Mouse (Mus musculus) forebrain, embryonic 13.5 days (tissue): Measurements from ENCODE around the gene Ptpn11. TPM values are rescaled to one million over a fixed set of nuclear protein-coding genes. Genes with fewer than 3 reads are reported as not detected.

Experiments used
- ATAC-seq: fragments of 200-750 bp; cut with Nextera tagmentation; 2 replicates; pipeline ENCODE4 v1.8.0; 2017
- H3K27ac ChIP-seq: fragments of 300-500 bp; sonication (generic); 2 replicates; pipeline ENCODE4 v1.5.1; 2015; ENCODE audit warnings: inconsistent platforms, mild to moderate bottlenecking, moderate library complexity
- H3K27me3 ChIP-seq: fragments of 300-500 bp; sonication (generic); 2 replicates; pipeline ENCODE4 v1.6.1; 2015; ENCODE audit warnings: mild to moderate bottlenecking, inconsistent platforms
- H3K36me3 ChIP-seq: fragments of 300-500 bp; sonication (generic); 2 replicates; pipeline ENCODE4 v1.6.1; 2015; ENCODE audit warnings: mild to moderate bottlenecking, inconsistent platforms; ENCODE audit not compliant: poor library complexity, severe bottlenecking
- H3K4me1 ChIP-seq: fragments of 300-500 bp; sonication (generic); 2 replicates; pipeline ENCODE4 v1.6.1; 2015; ENCODE audit warnings: inconsistent platforms
- H3K4me2 ChIP-seq: fragments of 300-500 bp; sonication (generic); 2 replicates; pipeline ENCODE4 v1.6.1; 2015; ENCODE audit warnings: inconsistent platforms, mild to moderate bottlenecking, moderate library complexity
- H3K4me3 ChIP-seq: fragments of 300-500 bp; sonication (generic); 2 replicates; pipeline ENCODE4 v1.5.1; 2015; ENCODE audit warnings: mild to moderate bottlenecking, inconsistent platforms
- H3K9ac ChIP-seq: fragments of 300-500 bp; sonication (generic); 2 replicates; pipeline ENCODE4 v1.6.1; 2015; ENCODE audit warnings: mild to moderate bottlenecking, inconsistent platforms
- H3K9me3 ChIP-seq: fragments of 300-500 bp; sonication (generic); replicated peaks from 2 replicates; pipeline ENCODE4 v1.6.1; 2016; ENCODE audit warnings: inconsistent platforms
- WGBS: fragments of 180-500 bp; shearing (Covaris S2); methylation state at CpG from one replicate; pipeline ENCODE4 v1.1.7; 2015; 5-methylcytosine and 5-hydroxymethylcytosine counted together
- polyA plus RNA-seq: library from polyadenylated mRNA; unstranded; fragments of >200 nt; fragmentation: Nextera tagmentation; extraction: Ambion mirVana; gene quantifications from 2 replicates; pipeline ENCODE4 v1.2.1, GENCODE M21; 2015

Ptpn11 gene
- polyA plus RNA-seq, 1 experiment from 2014 or later, result 27.8 TPM

DNA sequence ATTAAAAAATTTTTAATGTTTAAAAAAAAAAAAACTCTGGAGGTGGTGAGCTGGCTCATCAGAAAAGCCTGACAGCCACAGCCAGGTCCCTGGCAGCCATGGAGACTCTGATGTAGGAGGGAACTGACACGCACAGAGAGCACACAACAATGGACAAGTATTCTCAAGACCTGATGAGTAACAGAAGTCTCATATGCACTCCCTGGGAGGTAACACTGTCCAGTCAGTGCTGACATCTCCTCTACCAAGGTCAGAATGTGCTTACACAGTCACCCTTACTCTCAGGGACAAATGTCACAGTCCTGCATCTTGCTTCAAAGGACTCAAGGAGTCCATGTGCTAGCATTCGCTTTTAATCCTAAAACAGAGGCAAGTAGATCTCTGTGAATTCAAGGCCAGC lies 21.6 kb downstream of the Ptpn11 start:
- no peaks in the 10 kb centered on the region for H3K27me3 ChIP-seq
- H3K27ac ChIP-seq, result no peak overlapping the region
- ATAC-seq, result no peak
- no peaks in the 10 kb centered on the region for H3K9me3 ChIP-seq
- no peak overlapping the region for H3K4me3 ChIP-seq
- no peak overlapping the region for H3K4me2 ChIP-seq
- H3K36me3 ChIP-seq, result peaks cover 60% of the 10 kb centered on the region
- no peaks in the 10 kb centered on the region for H3K4me1 ChIP-seq
- H3K9ac ChIP-seq, result no peak overlapping the region
- 84% methylated on average over 2 of the region's 2 CpGs for WGBS

- ATAC-seq, result no peak
- 94% methylated on average over 6 of the region's 6 CpGs for WGBS
Measured at GRCm38 (mm10) chr5:121166884-121167283, 24.3 kb downstream of the Ptpn11 start.

DNA sequence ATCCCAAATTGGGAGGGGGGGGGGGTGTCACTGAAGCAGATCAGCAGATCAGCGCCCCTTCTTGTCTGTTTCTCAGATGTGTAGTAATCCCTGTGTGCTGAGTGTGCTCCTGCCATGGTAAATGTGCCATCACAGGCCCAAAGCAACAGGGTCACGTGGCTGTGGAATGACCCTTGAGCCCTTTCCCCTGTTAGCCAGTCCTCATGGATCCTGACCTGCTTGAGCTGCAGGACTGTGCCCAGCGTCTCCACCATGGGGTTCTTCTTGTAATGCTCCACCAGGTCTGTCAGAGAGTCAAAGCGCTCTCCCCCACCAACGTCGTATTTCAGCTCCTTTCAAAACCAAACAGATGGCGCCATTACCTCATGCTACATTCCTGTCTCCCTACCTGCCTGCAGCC lies 28.3 kb downstream of the Ptpn11 start:
- Histone ChIP-seq H3K36me3 (peaks cover 96% of the 10 kb centered on the region), H3K4me1 (no peaks in the 10 kb centered on the region), H3K9me3 (no peaks in the 10 kb centered on the region), H3K4me3 (no peak overlapping the region), H3K27me3 (no peaks in the 10 kb centered on the region), H3K4me2 (no peak overlapping the region), H3K27ac (no peak overlapping the region), H3K9ac (no peak overlapping the region)
- ATAC-seq, result no peak
- 89% methylated on average over 7 of the region's 7 CpGs for WGBS

More at GRCm38 (mm10) chr5:121166884-121167283, 24.3 kb downstream of the Ptpn11 start:
- Histone ChIP-seq H3K9ac (no peak overlapping the region), H3K4me3 (no peak overlapping the region), H3K4me1 (no peaks in the 10 kb centered on the region), H3K9me3 (no peaks in the 10 kb centered on the region), H3K27me3 (no peaks in the 10 kb centered on the region), H3K36me3 (peaks cover 85% of the 10 kb centered on the region), H3K4me2 (no peak overlapping the region), H3K27ac (no peak overlapping the region)

GRCm38 (mm10) chr5:121162285-121162684 lies 28.9 kb downstream of the Ptpn11 start:
- WGBS, result 70% methylated on average over 5 of the region's 5 CpGs
- H3K4me1 ChIP-seq, result no peaks in the 10 kb centered on the region
- no peak overlapping the region for H3K9ac ChIP-seq
- H3K27me3 ChIP-seq, result no peaks in the 10 kb centered on the region
- H3K27ac ChIP-seq, result no peak overlapping the region
- peaks cover 96% of the 10 kb centered on the region for H3K36me3 ChIP-seq
- H3K4me3 ChIP-seq, result no peak overlapping the region
- no peaks in the 10 kb centered on the region for H3K9me3 ChIP-seq
- no peak for ATAC-seq
- no peak overlapping the region for H3K4me2 ChIP-seq

DNA sequence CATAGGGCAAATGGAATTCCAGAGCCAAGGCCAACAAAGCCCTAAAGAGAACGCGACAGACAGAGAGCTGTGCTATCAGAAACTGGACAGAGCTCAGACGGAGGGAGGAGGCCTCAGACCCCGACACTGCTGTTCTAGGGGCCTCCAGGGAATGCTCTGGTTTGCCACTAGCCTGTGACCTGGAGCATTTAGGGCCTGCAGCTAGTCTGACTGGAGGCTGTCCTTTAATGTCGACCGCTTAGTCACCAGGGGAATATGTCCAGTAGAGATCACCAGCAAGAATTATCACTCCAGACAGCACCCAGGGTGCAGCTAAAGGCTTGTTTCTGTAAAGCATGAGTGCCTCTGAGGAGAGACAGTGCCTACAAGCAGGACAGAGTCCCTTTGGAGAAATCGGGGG lies 32.2 kb downstream of the Ptpn11 start:
- ATAC-seq, result no peak
- H3K9me3 ChIP-seq, result no peaks in the 10 kb centered on the region
- WGBS, result 96% methylated on average over 7 of the region's 7 CpGs

GRCm38 (mm10) chr5:121157489-121157888 lies 33.7 kb downstream of the Ptpn11 start:
- no peak for ATAC-seq
- WGBS, result 97% methylated on average over 5 of the region's 5 CpGs
- Histone ChIP-seq H3K36me3 (peaks cover 95% of the 10 kb centered on the region), H3K4me2 (no peak overlapping the region), H3K27ac (no peak overlapping the region), H3K4me1 (no peaks in the 10 kb centered on the region), H3K9me3 (no peaks in the 10 kb centered on the region), H3K27me3 (no peaks in the 10 kb centered on the region), H3K4me3 (no peak overlapping the region), H3K9ac (no peak overlapping the region)

More for the DNA sequence above, 32.2 kb downstream of the Ptpn11 start:
- Histone ChIP-seq H3K4me1 (no peaks in the 10 kb centered on the region), H3K9ac (no peak overlapping the region), H3K27me3 (no peaks in the 10 kb centered on the region), H3K36me3 (peaks cover 96% of the 10 kb centered on the region), H3K4me3 (no peak overlapping the region), H3K27ac (no peak overlapping the region), H3K4me2 (no peak overlapping the region)

GRCm38 (mm10) chr5:121157017-121157416 lies 34.2 kb downstream of the Ptpn11 start:
- Histone ChIP-seq H3K27me3 (no peaks in the 10 kb centered on the region), H3K9me3 (no peaks in the 10 kb centered on the region)

DNA sequence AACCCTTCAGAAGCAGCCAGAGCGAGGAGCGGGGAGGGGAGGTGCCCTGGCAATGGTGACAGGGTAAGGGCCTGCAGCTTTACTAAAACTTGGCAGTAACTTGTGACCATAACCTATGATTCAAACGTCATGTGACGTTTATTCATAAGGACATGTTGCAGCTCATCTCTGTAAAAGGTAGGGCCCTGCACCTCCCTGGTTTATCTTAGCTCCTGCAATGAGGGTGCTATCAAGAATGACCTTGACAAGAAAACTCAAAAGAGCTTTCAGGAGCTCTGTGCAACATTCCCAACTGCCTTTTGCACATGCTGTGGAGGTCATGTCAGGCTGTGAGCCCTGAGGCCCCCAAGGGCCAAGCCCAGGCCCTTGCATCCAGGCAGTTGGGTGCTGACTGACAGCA lies 35.1 kb downstream of the Ptpn11 start:
- no peak overlapping the region for H3K9ac ChIP-seq
- ATAC-seq, result no peak
- no peaks in the 10 kb centered on the region for H3K9me3 ChIP-seq
- H3K4me1 ChIP-seq, result no peaks in the 10 kb centered on the region
- H3K27ac ChIP-seq, result no peak overlapping the region
- WGBS, result 91% methylated on average over 4 of the region's 4 CpGs
- no peak overlapping the region for H3K4me2 ChIP-seq
- H3K27me3 ChIP-seq, result no peaks in the 10 kb centered on the region
- peaks cover 94% of the 10 kb centered on the region for H3K36me3 ChIP-seq
- no peak overlapping the region for H3K4me3 ChIP-seq

More at GRCm38 (mm10) chr5:121157017-121157416, 34.2 kb downstream of the Ptpn11 start:
- Histone ChIP-seq H3K27ac (no peak overlapping the region), H3K4me1 (no peaks in the 10 kb centered on the region), H3K4me2 (no peak overlapping the region), H3K4me3 (no peak overlapping the region), H3K9ac (no peak overlapping the region), H3K36me3 (peaks cover 95% of the 10 kb centered on the region)
- 77% methylated on average over 2 of the region's 2 CpGs for WGBS
- no peak for ATAC-seq

- H3K4me2 ChIP-seq, result no peak overlapping the region
- no peak overlapping the region for H3K9ac ChIP-seq
- H3K9me3 ChIP-seq, result no peaks in the 10 kb centered on the region
- ATAC-seq, result no peak
- H3K27me3 ChIP-seq, result no peaks in the 10 kb centered on the region
- H3K4me1 ChIP-seq, result peaks cover 12% of the 10 kb centered on the region
- WGBS, result 91% methylated on average over 4 of the region's 4 CpGs
- no peak overlapping the region for H3K27ac ChIP-seq
- peaks cover 94% of the 10 kb centered on the region for H3K36me3 ChIP-seq
- H3K4me3 ChIP-seq, result no peak overlapping the region
Measured at GRCm38 (mm10) chr5:121150684-121151083, 40.5 kb downstream of the Ptpn11 start.

DNA sequence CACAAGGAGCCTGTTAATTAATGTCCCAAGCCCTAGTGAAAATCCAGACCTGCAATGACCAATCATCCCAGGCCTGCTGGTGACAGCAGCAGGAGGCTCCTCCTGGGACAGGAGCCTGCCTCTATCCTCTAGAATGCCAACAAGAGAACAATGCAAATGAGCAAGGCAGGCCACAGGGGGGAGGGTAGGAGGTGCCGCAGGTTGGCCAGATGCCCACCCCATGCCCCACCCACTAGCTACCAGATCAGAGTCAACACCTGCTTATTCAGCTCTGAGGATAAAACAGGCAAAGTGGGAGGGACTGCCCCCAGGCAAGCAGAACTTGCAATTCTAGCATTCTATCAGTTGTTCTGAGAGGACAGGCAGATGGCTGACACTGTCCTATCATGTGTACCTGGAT lies 42.0 kb downstream of the Ptpn11 start:
- no peaks in the 10 kb centered on the region for H3K9me3 ChIP-seq
- no peak overlapping the region for H3K9ac ChIP-seq
- peaks cover 13% of the 10 kb centered on the region for H3K4me1 ChIP-seq
- no peak overlapping the region for H3K4me3 ChIP-seq
- no peak overlapping the region for H3K27ac ChIP-seq
- no peaks in the 10 kb centered on the region for H3K27me3 ChIP-seq
- ATAC-seq, result no peak
- H3K4me2 ChIP-seq, result no peak overlapping the region
- peaks cover 95% of the 10 kb centered on the region for H3K36me3 ChIP-seq
- 36% methylated on average over 1 of the region's 1 CpGs for WGBS

DNA sequence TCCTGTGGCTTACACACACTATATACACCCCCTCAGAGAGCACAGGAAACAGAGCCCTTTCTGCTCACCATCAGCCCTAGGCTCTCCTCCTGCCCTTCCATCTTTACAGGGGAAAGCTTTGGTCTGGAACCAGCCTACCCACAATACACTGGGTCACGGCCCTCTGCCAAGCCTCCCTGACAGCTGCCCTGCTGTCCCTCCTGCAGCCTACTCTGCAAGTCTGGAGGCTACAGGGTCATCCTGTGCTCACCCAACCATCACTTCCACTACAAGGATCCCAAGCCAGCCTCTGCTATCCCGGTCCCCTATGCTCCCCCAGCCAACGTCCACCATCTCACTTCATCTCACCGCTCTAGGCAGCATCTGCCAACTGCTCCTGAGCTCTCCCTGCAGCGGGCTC lies 44.9 kb downstream of the Ptpn11 start:
- H3K9ac ChIP-seq, result 0 out of 2 replicates have a peak overlapping the region, but pooled peaks have one; percentile 8
- ATAC-seq, result no peak
- H3K36me3 ChIP-seq, result peaks cover 92% of the 10 kb centered on the region
- H3K4me2 ChIP-seq, result no peak overlapping the region
- 85% methylated on average over 5 of the region's 5 CpGs for WGBS
- H3K4me3 ChIP-seq, result no peak overlapping the region
- H3K9me3 ChIP-seq, result no peaks in the 10 kb centered on the region
- H3K27ac ChIP-seq, result peak overlapping the region; percentile 66
- no peaks in the 10 kb centered on the region for H3K27me3 ChIP-seq
- peaks cover 32% of the 10 kb centered on the region for H3K4me1 ChIP-seq

DNA sequence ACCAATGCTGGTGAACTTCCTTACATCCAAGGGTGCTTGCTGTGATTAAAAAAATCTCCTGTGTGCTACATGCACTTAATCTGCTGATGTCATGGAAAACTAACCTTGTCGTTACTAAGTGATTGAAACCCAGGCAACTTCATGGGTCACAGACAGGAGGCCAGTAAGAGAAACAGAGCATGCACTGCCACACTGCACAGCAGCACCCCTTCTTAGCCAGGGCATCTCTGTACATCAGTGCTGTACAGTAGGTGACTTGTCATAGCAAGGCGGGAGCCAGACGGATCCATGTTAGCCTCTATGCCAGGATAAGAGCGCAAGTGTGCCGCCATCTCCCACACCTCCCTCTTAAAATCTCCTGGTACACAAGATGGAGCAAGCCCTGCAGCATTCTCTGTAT lies 45.6 kb downstream of the Ptpn11 start:
- Histone ChIP-seq H3K36me3 (peaks cover 91% of the 10 kb centered on the region), H3K27me3 (no peaks in the 10 kb centered on the region), H3K27ac (peak overlapping the region; percentile 66), H3K9ac (no peak overlapping the region), H3K4me3 (no peak overlapping the region), H3K4me2 (no peak overlapping the region), H3K4me1 (peaks cover 32% of the 10 kb centered on the region), H3K9me3 (no peaks in the 10 kb centered on the region)
- ATAC-seq, result no peak
- WGBS, result 87% methylated on average over 5 of the region's 5 CpGs

DNA sequence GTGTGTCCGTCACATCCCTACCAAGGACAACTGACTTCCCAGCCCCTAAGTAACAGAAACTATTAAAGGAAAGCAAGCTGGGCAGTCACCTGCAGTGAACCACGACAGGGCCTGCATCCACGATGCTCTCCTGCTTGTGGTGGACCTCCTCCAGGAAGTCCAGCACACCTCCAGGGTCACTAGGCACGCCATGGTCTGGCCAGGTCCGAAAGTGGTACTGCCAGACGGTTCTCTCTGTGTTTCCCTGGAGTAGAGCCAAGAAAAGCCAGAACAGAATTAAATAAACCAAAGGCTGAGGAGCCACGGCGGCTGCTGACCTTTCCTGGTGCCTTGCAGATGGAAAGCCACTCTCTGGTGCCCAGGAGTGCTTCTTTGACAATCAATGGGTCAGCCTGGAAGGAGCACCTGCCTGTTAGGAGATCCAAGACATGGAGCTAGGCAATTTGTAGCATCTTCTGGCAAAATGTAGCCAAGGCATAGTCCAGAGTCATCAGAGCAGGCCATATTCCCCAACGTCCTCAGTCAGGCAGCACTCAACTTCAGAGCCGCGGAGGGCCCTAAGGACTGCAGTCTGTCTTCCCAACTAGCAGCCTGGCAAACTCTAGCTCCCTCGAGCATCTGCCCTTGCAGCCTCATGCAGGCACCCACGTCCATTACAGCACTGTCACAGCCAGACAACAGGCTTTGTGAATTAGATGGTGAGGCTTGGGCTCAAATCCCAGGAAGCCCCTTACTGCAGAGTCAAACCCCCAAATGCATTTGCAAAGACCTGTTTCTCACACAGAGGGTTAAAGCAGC lies 46.6 kb downstream of the Ptpn11 start:
- Histone ChIP-seq H3K36me3 (peaks cover 89% of the 10 kb centered on the region), H3K9me3 (no peaks in the 10 kb centered on the region), H3K27ac (no peak overlapping the region), H3K4me3 (no peak overlapping the region), H3K4me2 (no peak overlapping the region), H3K9ac (0 out of 2 replicates have a peak overlapping the region, but pooled peaks have one; percentile 6), H3K4me1 (peaks cover 32% of the 10 kb centered on the region), H3K27me3 (no peaks in the 10 kb centered on the region)
- no peak for ATAC-seq
- WGBS, result 90% methylated on average over 13 of the region's 13 CpGs
